Mouse (Mus musculus): ENCODE data around the gene Heph. TPM values are rescaled to one million over a fixed set of nuclear protein-coding genes. Genes with fewer than 3 reads are reported as not detected.

Gene Heph
- polyA plus RNA-seq (2017; shearing (Covaris generic)) = under 1 TPM; 0.05 to 0.10 TPM

DNA sequence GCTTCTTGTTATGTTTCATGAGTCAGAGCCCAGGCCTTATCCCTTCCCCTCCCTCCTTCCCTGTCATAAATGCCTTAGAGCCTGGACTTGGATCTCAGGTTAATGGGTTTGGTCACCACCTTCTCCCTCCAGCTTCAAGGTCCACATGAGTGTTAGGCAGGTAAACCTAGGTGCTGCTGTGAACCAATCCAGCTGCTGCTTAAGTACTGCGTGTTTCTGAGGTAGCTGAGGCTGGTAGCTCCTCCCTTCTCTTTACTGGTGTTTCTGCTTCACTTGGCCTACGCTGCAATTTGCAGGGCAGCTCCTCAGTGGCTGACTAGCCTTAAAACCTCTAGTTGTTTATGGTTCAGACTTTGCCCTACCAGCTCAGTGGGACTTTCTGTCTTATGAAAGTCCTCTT lies at the start of gene Heph:
Gene Heph, plus strand, starts transcription at position 211 of the 400 bp plus-strand sequence.

DNA sequence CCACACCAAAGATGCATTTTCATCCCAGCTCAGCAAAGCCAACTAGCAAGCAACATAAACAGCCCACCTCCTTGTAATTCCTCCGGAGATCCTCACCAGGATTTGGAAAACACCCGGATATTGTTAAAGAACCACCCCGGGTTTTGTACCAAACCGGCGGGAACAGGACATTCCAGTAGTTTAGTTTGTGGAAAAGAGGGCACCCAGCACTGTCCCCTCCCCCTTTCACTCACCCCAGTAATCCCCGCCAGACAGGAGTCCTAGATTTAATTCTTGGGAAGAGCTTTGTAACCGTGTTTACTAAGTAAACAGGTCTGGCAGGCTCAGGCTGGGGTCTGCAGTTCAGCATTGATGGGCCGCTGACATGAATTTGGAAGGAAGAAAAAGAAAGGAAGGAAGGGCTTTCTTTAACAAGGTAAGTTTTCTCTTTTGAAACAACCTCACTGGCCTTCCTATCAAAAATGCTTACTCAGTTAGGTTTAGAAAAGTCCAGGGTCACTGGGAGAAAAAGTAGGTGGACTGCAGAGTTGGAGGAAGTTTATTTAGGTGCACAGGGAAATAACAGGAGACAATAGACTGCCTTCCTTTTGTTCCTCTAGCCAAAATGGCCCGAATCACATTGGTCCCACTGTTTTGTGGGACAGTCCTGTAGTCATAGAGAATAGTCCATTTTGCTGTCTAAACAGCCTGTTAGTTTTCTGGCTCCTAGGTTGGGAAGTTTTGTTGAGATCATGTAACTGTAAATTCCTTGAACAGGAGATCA lies 1.2 kb downstream of the Heph start, which contains the start of gene Hsf3:
Gene Hsf3, minus strand, starts transcription at position 94 of the 763 bp plus-strand sequence.

Other genes with a start within 250 kb of the Heph start
- not detected for gene Vsig4, start 161.9 kb upstream of the Heph start, polyA plus RNA-seq (2017; shearing (Covaris generic))
- under 1 TPM in 1 of 2 experiments, not detected in 1; 0.27 TPM for gene Hsf3, start 935 bp downstream of the Heph start, polyA plus RNA-seq (2017; shearing (Covaris generic))

Data from inflammation-experienced regulatory T-cells (primary cell).